Mouse (Mus musculus): ENCODE data around the gene Zfp365.

- TF ChIP-seq POLR2A (IDR thresholded peaks at IDR 0.05; ENCODE audit: borderline replicate concordance, extremely low read depth, low read depth, low read length) (no peak), CTCF (IDR thresholded peaks at IDR 0.05; ENCODE audit: insufficient read depth, low read length) (no peak)
Measured at GRCm38 (mm10) chr10:67939546-67939945, 27.1 kb upstream of the Zfp365 start.

Data from lung, adult 2 months (tissue).